Mouse (Mus musculus): ENCODE data around the gene Sh3pxd2b. TPM values are rescaled to one million over a fixed set of nuclear protein-coding genes. Genes with fewer than 3 reads are reported as not detected.
A peak's percentile ranks its signal among the peaks of the same experiment; 100 is the strongest.

Gene Sh3pxd2b
- polyA plus RNA-seq, 1 experiment from 2014 or later = 20.2 TPM

DNA sequence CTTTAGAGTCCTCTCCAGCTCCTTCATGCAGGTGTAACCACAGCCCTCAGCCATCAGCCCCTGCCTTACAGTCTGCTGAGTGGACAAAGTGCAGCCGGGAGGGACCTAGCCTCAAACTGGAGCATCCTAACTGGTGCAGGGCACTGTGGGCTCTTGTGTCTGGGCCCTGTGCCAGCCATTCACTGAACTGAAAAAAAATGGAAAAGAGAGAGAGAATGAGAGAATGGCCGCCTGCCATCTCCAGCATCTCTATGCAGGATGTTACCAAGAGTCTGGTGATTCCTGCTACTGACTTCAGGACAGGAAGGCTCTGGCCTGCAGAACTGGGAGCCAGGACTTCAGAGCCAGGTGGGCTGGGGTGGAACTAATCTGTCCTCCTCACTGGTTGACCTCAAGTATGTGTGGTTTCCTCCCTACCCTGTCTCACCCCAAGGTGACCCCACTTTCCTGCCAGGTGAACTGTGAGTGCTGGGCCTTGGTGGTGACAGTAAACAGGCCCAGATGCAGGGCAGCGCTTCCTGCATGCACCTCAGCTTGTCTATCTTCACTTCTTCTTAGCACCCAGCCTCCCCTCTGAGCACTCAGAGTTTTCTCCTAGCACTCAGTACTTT is 16.1 kb downstream of the Sh3pxd2b start:
- Histone ChIP-seq H3K27me3 (no peaks in the 10 kb centered on the region), H3K4me2 (no peak overlapping the region), H3K27ac (replicated peaks) (peak overlapping the region; percentile 79), H3K9me3 (no peaks in the 10 kb centered on the region), H3K4me3 (no peak overlapping the region), H3K9ac (no peak overlapping the region), H3K36me3 (peaks cover 10% of the 10 kb centered on the region; the same call in 1 of the 2 replicates), H3K4me1 (replicated peaks) (peaks cover 38% of the 10 kb centered on the region)
- peak; percentile 81 for ATAC-seq (ENCODE audit: low read depth)
- WGBS = 70% methylated on average over 3 of the region's 3 CpGs

DNA sequence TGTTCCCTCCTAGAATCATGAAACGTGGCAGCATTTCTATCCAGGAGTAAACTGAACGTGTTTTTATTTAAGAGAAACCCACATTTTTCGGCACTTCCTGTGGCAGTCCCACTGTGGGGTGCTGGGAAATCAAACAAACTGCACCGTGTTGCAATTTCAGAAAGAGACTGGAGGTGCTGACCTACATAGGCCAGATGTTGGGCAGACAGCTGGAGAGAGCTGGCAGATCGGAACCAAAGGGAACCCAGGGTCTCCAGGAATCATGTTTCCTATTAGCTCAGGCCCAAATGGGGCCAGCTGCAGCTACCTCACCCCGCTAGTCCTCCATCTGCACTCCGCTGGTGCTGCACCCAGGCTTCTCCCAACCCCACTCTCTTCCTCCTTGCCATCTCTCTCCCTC is 16.8 kb downstream of the Sh3pxd2b start:
- peaks cover 10% of the 10 kb centered on the region; the same call in 1 of the 2 replicates for H3K36me3 ChIP-seq
- WGBS = 81% methylated on average over 7 of the region's 7 CpGs

DNA sequence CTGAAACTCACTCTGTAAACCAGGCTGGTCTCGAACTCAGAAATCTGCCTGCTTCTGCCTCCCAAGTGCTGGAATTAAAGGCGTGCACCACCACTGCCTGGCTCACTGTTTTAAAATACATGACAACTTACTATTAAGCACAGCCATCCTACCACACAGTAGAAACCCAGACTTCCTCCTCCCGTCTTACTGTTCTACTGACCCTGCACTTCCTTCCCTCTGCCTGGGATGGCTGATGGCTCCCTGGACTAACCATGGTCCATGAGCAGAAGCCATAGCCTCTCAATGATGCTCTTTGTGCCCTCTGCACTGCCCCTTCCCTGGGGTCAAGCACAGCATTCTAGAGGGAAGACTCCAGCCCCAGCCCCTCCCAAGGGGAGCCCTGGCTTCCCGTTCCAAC is 17.9 kb downstream of the Sh3pxd2b start:
- Histone ChIP-seq H3K4me3 (no peak overlapping the region), H3K9me3 (no peaks in the 10 kb centered on the region), H3K9ac (no peak overlapping the region), H3K4me2 (no peak overlapping the region), H3K27me3 (no peaks in the 10 kb centered on the region), H3K4me1 (replicated peaks) (peaks cover 38% of the 10 kb centered on the region), H3K27ac (replicated peaks) (no peak overlapping the region), H3K36me3 (peaks cover 4% of the 10 kb centered on the region; the same call in 1 of the 2 replicates)
- 91% methylated on average over 4 of the region's 4 CpGs for WGBS
- ATAC-seq (ENCODE audit: low read depth) = no peak

More for the DNA sequence above, 16.8 kb downstream of the Sh3pxd2b start:
- Histone ChIP-seq H3K4me2 (no peak overlapping the region), H3K4me3 (no peak overlapping the region), H3K4me1 (replicated peaks) (peaks cover 38% of the 10 kb centered on the region), H3K27me3 (no peaks in the 10 kb centered on the region), H3K9me3 (no peaks in the 10 kb centered on the region), H3K9ac (no peak overlapping the region), H3K27ac (replicated peaks) (peak overlapping the region; percentile 79)
- ATAC-seq (ENCODE audit: low read depth) = no peak

DNA sequence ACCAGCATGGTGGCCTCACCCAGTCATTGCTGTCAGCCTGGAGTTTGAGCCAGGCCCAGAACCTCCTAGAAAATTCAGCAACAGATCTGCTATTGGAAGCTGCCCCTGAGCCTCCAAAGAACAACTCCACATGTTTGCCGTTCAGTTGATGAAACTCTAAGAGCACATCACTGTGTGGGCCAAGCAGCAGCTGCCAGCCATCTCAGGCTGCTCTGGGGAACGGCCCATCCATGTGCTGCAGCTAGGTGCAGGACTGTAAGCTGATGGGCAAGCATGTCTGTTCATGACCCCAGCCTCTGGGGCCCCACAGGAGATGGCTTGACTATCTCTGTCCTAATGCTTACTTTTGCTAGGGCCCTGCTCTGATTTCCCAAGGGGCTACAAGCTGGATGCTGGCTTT is 19.4 kb downstream of the Sh3pxd2b start:
- Histone ChIP-seq H3K27me3 (no peaks in the 10 kb centered on the region), H3K36me3 (peaks cover 8% of the 10 kb centered on the region), H3K4me3 (no peak overlapping the region), H3K27ac (replicated peaks) (no peak overlapping the region), H3K9me3 (no peaks in the 10 kb centered on the region), H3K4me1 (replicated peaks) (peaks cover 38% of the 10 kb centered on the region), H3K9ac (no peak overlapping the region), H3K4me2 (no peak overlapping the region)
- 77% methylated on average over 2 of the region's 2 CpGs for WGBS
- ATAC-seq (ENCODE audit: low read depth) = no peak

DNA sequence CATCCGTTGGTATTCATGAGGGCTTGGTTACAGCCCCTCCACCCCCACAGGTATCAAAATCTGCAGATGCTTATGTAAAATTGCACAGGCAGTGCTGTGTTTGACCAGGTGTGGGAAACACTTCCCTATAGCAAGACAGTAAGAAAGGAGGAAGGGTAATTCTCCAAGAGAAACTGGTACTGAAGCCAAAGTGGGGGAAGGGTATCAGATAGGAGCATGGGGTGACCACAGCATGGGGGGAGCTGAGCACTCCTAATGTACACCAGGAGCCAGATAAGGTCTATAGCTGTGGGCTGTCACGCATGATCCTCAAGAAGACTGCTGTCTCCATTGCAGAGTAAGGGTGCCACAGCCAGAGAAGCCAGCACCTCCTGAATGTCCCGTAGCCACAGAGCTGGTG is 21.4 kb downstream of the Sh3pxd2b start:
- Histone ChIP-seq H3K9me3 (no peaks in the 10 kb centered on the region), H3K27ac (replicated peaks) (no peak overlapping the region), H3K4me2 (no peak overlapping the region), H3K9ac (no peak overlapping the region), H3K4me1 (replicated peaks) (peaks cover 37% of the 10 kb centered on the region), H3K27me3 (no peaks in the 10 kb centered on the region), H3K4me3 (no peak overlapping the region), H3K36me3 (peaks cover 26% of the 10 kb centered on the region)
- 89% methylated on average over 3 of the region's 3 CpGs for WGBS
- no peak for ATAC-seq (ENCODE audit: low read depth)

DNA sequence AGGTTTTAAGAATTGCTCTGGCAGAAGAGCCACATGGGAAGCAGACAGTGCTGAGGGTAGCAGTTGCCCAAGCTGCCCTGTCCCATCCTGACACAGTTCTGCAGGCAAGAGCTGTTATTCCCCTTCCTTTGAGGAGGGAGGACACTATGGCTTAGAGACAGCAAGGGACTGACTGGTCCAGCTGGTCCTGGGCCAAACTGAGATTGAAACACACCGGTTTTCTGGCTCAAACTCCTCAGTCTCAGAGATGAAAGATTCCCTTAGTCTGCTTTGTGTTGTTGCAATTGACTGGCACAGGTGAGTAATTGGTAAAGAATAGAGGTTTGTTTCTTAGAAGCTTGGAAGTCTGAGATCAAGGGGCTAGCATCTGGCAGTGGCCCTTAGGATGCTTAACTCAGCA is 23.3 kb downstream of the Sh3pxd2b start:
- Histone ChIP-seq H3K27ac (replicated peaks) (no peak overlapping the region), H3K36me3 (peaks cover 40% of the 10 kb centered on the region), H3K4me1 (replicated peaks) (peaks cover 38% of the 10 kb centered on the region), H3K9me3 (no peaks in the 10 kb centered on the region), H3K4me2 (no peak overlapping the region), H3K27me3 (no peaks in the 10 kb centered on the region), H3K4me3 (no peak overlapping the region), H3K9ac (no peak overlapping the region)
- 74% methylated on average over 1 of the region's 1 CpGs for WGBS
- no peak for ATAC-seq (ENCODE audit: low read depth)

DNA sequence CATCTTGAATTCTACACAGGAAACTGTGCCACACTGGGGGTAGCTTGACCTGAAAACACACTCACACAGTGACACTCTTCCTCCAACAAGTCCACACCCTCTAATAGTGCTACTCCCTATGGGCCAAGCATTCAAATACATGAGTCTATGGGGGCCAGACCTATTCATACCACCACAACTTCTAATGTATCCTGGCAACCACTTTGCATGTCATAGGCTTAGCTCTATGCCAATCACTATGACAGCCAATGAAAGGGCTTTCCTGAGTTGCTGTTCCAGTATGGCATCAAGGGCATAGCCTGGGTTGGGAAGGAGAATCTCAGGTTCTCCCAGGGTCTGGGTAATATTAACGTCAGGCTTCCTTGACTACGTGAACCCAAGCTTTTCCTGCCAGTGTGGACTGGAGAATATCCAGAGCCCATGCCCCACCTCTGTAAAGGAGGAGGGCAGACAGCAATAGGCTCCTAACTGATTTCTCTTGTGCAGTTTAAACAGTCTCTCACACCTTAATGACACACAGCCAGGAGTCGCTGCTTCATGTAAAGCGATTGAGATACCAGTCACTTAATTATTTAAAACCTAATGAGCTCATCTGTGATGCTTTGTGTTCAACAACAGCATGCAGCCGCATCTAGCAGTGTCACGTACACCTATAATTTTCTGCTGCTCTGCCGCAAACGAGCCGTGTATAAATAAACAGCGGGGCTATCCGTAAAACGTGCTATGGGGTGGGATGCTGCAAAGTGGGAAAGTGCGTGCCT is 25.8 kb downstream of the Sh3pxd2b start:
- Histone ChIP-seq H3K27ac (replicated peaks) (peak overlapping the region; percentile 70), H3K36me3 (peaks cover 58% of the 10 kb centered on the region), H3K4me2 (0 out of 2 replicates have a peak overlapping the region, but pooled peaks have one; percentile 3)

DNA sequence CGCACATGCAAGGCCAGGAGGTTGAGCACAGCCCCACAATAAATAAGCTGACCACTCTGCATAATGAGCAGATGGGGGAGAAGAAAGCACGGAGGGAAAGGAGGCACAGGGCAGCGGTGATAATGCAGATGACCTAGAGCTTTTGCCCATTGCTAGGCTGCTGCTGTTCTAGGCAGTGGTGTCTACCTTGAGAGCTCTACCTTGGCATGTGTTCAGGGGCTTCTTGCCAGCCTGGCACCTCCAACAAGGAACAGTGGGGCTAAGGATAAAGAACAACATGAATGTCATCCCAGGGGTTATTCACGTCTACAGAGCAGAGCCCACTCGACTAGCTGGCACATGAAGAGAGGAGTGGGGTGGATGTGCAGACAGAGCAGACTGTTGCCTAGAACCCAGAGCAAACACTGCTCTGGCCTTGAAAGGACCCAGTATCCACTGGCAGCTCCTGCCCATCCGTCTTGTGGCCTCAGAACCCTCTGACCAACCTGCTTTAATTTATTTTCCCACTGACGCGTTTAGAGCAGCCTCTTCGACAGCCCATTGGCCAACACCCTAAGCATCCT is 26.5 kb downstream of the Sh3pxd2b start:
- ATAC-seq (ENCODE audit: low read depth) = peak; percentile 62
- Histone ChIP-seq H3K36me3 (peaks cover 58% of the 10 kb centered on the region), H3K4me2 (0 out of 2 replicates have a peak overlapping the region, but pooled peaks have one; percentile 3)

More for the DNA sequence above, 25.8 kb downstream of the Sh3pxd2b start:
- Histone ChIP-seq H3K4me3 (no peak overlapping the region), H3K9me3 (no peaks in the 10 kb centered on the region), H3K4me1 (replicated peaks) (peaks cover 31% of the 10 kb centered on the region), H3K27me3 (no peaks in the 10 kb centered on the region), H3K9ac (0 out of 2 replicates have a peak overlapping the region, but pooled peaks have one; percentile 0)
- 53% methylated on average over 13 of the region's 13 CpGs for WGBS
- ATAC-seq (ENCODE audit: low read depth) = peak; percentile 68

DNA sequence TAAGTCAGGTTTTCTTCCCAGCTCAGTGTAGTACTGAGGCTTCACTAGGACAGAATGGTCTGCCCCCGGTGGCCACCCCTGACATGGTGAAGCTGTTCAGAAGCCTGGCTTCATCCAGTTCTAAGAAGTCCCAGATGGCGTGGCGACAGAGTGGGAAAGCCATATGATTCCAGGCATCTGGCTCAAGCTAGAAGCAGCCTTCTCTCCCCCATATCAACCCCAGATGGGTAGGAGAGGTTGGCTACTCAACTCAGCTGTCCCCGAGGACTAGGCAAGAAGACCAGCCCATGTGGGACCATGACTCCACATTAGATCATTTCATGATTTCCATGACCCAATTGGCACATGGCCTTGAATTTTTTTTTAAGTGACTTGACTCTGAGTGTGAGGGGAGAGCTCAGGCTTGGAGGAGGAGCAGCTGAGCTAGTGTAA is 27.5 kb downstream of the Sh3pxd2b start:
- WGBS = 77% methylated on average over 4 of the region's 4 CpGs
- H3K4me2 ChIP-seq = no peak overlapping the region
- H3K4me1 ChIP-seq (replicated peaks) = peaks cover 31% of the 10 kb centered on the region
- H3K9me3 ChIP-seq = no peaks in the 10 kb centered on the region
- H3K27ac ChIP-seq (replicated peaks) = peak overlapping the region; percentile 70; the same call in 1 of the 2 replicates
- no peak overlapping the region for H3K9ac ChIP-seq
- no peaks in the 10 kb centered on the region for H3K27me3 ChIP-seq
- ATAC-seq (ENCODE audit: low read depth) = no peak
- H3K36me3 ChIP-seq = peaks cover 58% of the 10 kb centered on the region
- H3K4me3 ChIP-seq = no peak overlapping the region

More for the DNA sequence above, 26.5 kb downstream of the Sh3pxd2b start:
- Histone ChIP-seq H3K9ac (0 out of 2 replicates have a peak overlapping the region, but pooled peaks have one; percentile 0), H3K4me3 (no peak overlapping the region), H3K4me1 (replicated peaks) (peaks cover 31% of the 10 kb centered on the region), H3K9me3 (no peaks in the 10 kb centered on the region), H3K27me3 (no peaks in the 10 kb centered on the region), H3K27ac (replicated peaks) (peak overlapping the region; percentile 70)
- 61% methylated on average over 9 of the region's 9 CpGs for whole genome bisulfite sequencing

DNA sequence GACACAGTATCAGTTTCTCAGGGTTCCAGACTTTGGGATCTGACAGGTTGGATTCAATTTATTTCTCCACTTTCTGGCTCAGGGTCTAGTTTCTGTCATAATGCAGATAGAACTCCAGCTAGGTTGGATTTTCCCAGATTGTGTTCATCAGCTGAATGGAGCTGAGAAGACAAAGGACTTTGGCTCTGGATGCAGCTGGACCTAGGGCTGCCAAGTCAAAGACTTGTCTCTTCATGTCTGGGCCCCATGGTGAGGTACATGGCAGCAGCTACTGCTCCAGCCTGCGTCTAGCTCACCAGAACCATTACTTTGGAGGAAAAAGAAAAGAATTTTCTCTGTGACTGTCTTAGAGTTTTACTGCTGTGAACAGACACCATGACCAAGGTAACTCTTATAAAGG is 28.5 kb downstream of the Sh3pxd2b start:
- Histone ChIP-seq H3K4me3 (no peak overlapping the region), H3K27me3 (no peaks in the 10 kb centered on the region), H3K4me2 (no peak overlapping the region), H3K27ac (replicated peaks) (no peak overlapping the region), H3K36me3 (peaks cover 65% of the 10 kb centered on the region), H3K9me3 (no peaks in the 10 kb centered on the region), H3K4me1 (replicated peaks) (peaks cover 31% of the 10 kb centered on the region), H3K9ac (no peak overlapping the region)
- no peak for ATAC-seq (ENCODE audit: low read depth)
- 92% methylated on average over 1 of the region's 1 CpGs for WGBS

DNA sequence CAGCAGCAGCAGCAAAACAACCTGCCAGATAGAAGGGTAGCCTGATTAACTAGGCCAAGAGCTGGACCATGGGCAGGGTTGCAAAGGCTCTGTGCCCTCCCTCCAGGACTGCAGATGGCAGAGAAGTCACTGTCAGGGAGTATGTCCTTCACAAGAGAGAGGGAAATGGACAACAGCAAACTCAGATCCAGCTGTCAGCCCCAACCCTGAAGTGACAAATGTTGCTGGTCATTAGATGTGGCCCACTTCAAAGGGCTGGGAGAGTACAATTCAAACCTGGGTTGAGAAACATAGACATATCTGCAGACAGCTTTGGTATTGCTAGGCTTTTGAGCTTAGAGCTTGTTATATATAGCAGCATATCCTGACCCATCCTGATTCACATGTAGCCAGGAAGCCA is 32.3 kb downstream of the Sh3pxd2b start:
- Histone ChIP-seq H3K4me3 (no peak overlapping the region), H3K27me3 (no peaks in the 10 kb centered on the region), H3K4me2 (no peak overlapping the region), H3K4me1 (replicated peaks) (peaks cover 31% of the 10 kb centered on the region), H3K9ac (no peak overlapping the region), H3K9me3 (no peaks in the 10 kb centered on the region), H3K27ac (replicated peaks) (no peak overlapping the region), H3K36me3 (peaks cover 50% of the 10 kb centered on the region)
- ATAC-seq (ENCODE audit: low read depth) = no peak

All from neural tube, embryonic 13.5 days (tissue).